Mouse (Mus musculus) embryonic fibroblast, embryonic 13.5 days (primary cell): Measurements from ENCODE around the gene Tgfb1i1.

Experiments used
- CTCF ChIP-seq: IDR thresholded peaks from 2 replicates; pipeline ENCODE4 v1.5.1; 2011; ENCODE audit warnings: mild to moderate bottlenecking, control low read depth, low read length, moderate library complexity, borderline replicate concordance; ENCODE audit not compliant: insufficient read depth
- POLR2A ChIP-seq: IDR thresholded peaks from 2 replicates; pipeline ENCODE4 v1.6.1; 2011; ENCODE audit warnings: low read depth, mild to moderate bottlenecking, control low read depth, low read length, moderate library complexity

GRCm38 (mm10) chr7:128276051-128276450, 29.4 kb downstream of the Tgfb1i1 start:
- no peak for TF ChIP-seq CTCF
- no peak for TF ChIP-seq POLR2A
